Mouse (Mus musculus) bone marrow, adult 2 months (tissue): Measurements from ENCODE around the gene Scgb1a1. TPM values are rescaled to one million over a fixed set of nuclear protein-coding genes. Genes with fewer than 3 reads are reported as not detected.

Source experiments
- H3K27ac ChIP-seq: fragments of 200-500 bp; 2 replicates; pipeline ENCODE4 v1.5.1; 2012; ENCODE audit warnings: low read depth, mild to moderate bottlenecking, control low read depth, inconsistent platforms, low read length; ENCODE audit not compliant: control insufficient read depth, poor library complexity, insufficient read depth
- H3K4me1 ChIP-seq: fragments of 200-500 bp; 2 replicates; pipeline ENCODE4 v1.6.1; 2011; ENCODE audit warnings: low read length; ENCODE audit not compliant: control insufficient read depth, insufficient read depth
- H3K4me3 ChIP-seq: fragments of 200-500 bp; replicated peaks from 2 replicates; pipeline ENCODE3; 2011; ENCODE audit warnings: mild to moderate bottlenecking, low read depth, low read length, control low read depth; ENCODE audit not compliant: control insufficient read depth
- CTCF ChIP-seq: fragments of 200-500 bp; IDR thresholded peaks from 2 replicates; pipeline ENCODE4 v1.5.1; 2011; ENCODE audit warnings: low read length, control low read depth; ENCODE audit not compliant: control insufficient read depth, insufficient read depth
- POLR2A ChIP-seq: fragments of 200-500 bp; IDR thresholded peaks from 2 replicates; pipeline ENCODE4 v1.6.1; 2011; ENCODE audit warnings: low read depth, mild to moderate bottlenecking, control low read depth, low read length, borderline replicate concordance; ENCODE audit not compliant: control insufficient read depth
- WGBS: fragments of 180-500 bp; shearing (Covaris S2); methylation state at CpG from one replicate; pipeline ENCODE4 v1.1.7; 2018; 5-methylcytosine and 5-hydroxymethylcytosine counted together
- polyA plus RNA-seq: library from polyadenylated mRNA; stranded (reverse); fragments of >200 nt; gene quantifications from 2 replicates; pipeline ENCODE4 v1.2.4, GENCODE M21; 2011; ENCODE audit warnings: low replicate concordance; ENCODE audit not compliant: missing spikeins, insufficient read depth, insufficient read length

The Scgb1a1 gene
- polyA plus RNA-seq, 1 experiment: 37.7 TPM

DNA sequence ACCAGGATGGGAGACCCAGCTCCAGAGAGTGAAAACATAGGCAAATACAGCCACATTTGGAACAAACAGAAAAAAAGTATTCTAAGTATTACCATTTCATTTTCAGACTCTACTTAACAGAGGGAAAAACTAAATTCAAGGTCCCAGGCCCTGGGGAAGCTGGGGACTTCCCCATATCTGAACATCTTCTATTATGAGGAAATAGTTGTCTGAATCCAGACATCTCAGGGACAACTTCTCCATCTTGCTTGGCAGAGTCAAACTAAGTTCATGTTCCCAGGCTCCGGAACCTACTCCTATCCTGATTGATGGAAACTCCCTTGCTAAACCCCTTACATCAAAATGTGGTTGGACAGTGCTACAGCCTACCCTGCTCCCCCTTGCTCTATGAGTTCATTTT is 34.6 kb upstream of the Scgb1a1 start:
- WGBS: 82% methylated on average over 1 of the region's 1 CpGs
- Histone ChIP-seq H3K27ac (no peak overlapping the region), H3K4me3 (no peak overlapping the region), H3K4me1 (no peaks in the 10 kb centered on the region; the same call in 1 of the 2 replicates)
- TF ChIP-seq CTCF (no peak), POLR2A (no peak)

DNA sequence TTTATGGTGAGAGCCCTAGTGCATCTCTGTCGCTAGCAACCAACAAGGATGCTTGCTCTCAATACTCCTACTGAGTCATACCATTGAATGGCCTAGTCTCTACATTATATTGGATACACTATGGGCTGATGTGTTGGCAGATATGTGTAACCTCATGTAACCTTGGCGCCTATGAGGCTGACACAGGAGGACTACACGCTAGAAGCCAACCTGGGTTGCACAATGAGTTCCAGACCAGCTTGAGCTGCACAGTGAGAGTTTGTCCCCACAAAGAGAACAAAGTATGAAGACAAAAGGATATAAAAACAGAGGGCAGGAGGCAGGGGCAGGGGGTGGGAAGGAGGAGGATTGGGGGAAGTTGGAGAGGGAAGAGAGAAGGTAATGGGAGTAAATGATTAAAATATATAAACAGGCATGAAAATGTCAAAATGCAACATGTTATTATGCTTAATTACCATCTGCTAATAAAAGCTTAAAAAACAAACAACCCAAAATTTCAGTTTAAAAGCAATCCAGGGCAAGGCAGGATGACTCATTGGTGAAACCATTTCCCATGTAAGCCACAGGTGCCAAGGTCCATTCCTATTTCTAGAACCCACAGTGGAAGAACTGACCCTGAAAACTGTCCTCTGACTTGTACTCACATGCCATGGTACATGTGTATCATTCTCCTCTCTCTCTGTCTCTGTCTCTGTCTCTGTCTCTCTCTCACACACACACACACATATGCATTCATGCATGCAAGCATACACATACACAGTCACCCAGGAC is 32.1 kb upstream of the Scgb1a1 start:
- no peaks in the 10 kb centered on the region; the same call in 1 of the 2 replicates for H3K4me1 ChIP-seq
- TF ChIP-seq POLR2A (no peak), CTCF (no peak)
- 85% methylated on average over 3 of the region's 3 CpGs for WGBS
- H3K27ac ChIP-seq: no peak overlapping the region
- no peak overlapping the region for H3K4me3 ChIP-seq

DNA sequence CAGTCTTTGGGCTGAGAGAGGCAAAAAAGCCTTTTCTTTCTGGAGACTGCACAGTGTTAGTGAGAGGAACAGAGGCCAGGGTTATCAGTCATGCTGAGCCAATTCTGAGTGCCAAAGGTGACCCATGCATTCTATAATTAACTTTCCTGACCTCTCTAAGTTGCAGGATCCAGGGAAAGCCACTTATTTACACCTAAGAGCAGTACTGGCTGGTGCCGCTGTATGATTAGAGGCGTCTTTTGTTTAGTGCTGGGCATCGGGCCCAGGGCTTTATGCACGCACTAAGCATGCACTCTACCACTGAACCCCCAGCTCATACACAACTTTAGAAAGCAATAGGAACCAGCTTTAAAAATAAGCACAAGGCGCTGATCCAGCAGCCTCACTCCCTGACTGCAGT is 29.5 kb upstream of the Scgb1a1 start:
- H3K4me1 ChIP-seq: no peaks in the 10 kb centered on the region; the same call in 1 of the 2 replicates
- no peak overlapping the region for H3K27ac ChIP-seq
- WGBS: 92% methylated on average over 5 of the region's 5 CpGs

GRCm38 (mm10) chr19:9116268-9116667 is 28.5 kb upstream of the Scgb1a1 start:
- no peaks in the 10 kb centered on the region; the same call in 1 of the 2 replicates for H3K4me1 ChIP-seq
- no peak overlapping the region for H3K4me3 ChIP-seq
- H3K27ac ChIP-seq: no peak overlapping the region
- 46% methylated on average over 4 of the region's 4 CpGs for WGBS
- TF ChIP-seq CTCF (no peak), POLR2A (no peak)

More for the DNA sequence above, 29.5 kb upstream of the Scgb1a1 start:
- TF ChIP-seq CTCF (no peak), POLR2A (no peak)
- no peak overlapping the region for H3K4me3 ChIP-seq

- TF ChIP-seq POLR2A (no peak), CTCF (no peak)
- WGBS: 74% methylated on average over 8 of the region's 8 CpGs
- no peak overlapping the region for H3K4me3 ChIP-seq
These were observed 24.3 kb upstream of the Scgb1a1 start for GRCm38 (mm10) chr19:9112043-9112442.

GRCm38 (mm10) chr19:9110182-9110869 is 22.6 kb upstream of the Scgb1a1 start:
- 51% methylated on average over 4 of the region's 4 CpGs for WGBS
- H3K4me3 ChIP-seq: no peak overlapping the region
- TF ChIP-seq POLR2A: no peak
- no peak for TF ChIP-seq CTCF
- no peak overlapping the region for H3K27ac ChIP-seq
- H3K4me1 ChIP-seq: no peaks in the 10 kb centered on the region

More at GRCm38 (mm10) chr19:9112043-9112442, 24.3 kb upstream of the Scgb1a1 start:
- Histone ChIP-seq H3K27ac (no peak overlapping the region), H3K4me1 (no peaks in the 10 kb centered on the region; the same call in 1 of the 2 replicates)

GRCm38 (mm10) chr19:9108536-9108935 is 20.8 kb upstream of the Scgb1a1 start:
- WGBS: 68% methylated on average over 1 of the region's 1 CpGs
- TF ChIP-seq CTCF (no peak), POLR2A (no peak)
- Histone ChIP-seq H3K4me1 (no peaks in the 10 kb centered on the region), H3K27ac (no peak overlapping the region), H3K4me3 (no peak overlapping the region)

- 48% methylated on average over 1 of the region's 1 CpGs for WGBS
- H3K4me1 ChIP-seq: no peaks in the 10 kb centered on the region
- H3K4me3 ChIP-seq: no peak overlapping the region
- TF ChIP-seq CTCF (no peak), POLR2A (no peak)
- H3K27ac ChIP-seq: no peak overlapping the region
These were observed 19.6 kb upstream of the Scgb1a1 start for GRCm38 (mm10) chr19:9107379-9107755.
